Mouse (Mus musculus) fibroblast of lung, adult 2 months (primary cell): ENCODE measurements at regions not wholly inside any gene's neighbourhood (a gene's known extent, or its start where the extent isn't known, plus 50 kb on each side); places are given as distances from the start of the nearest gene placed in this dataset.

Experiments used
- DNase-seq: peaks from one replicate; pipeline ENCODE4 v3.0.0-alpha.2; 2011; ENCODE audit warnings: low read depth

GRCm38 (mm10) chr16:92920947-92921346 lies 95.0 kb upstream of the Runx1 start:
- no peak for DNase-seq

- peak; percentile 49 for DNase-seq
Observed at GRCm38 (mm10) chr16:92917356-92917755, 91.4 kb upstream of the Runx1 start.

- DNase-seq: peak; percentile 54
Observed at GRCm38 (mm10) chr16:92915651-92916050, 89.7 kb upstream of the Runx1 start.

GRCm38 (mm10) chr16:92906873-92907272 lies 80.9 kb upstream of the Runx1 start:
- no peak for DNase-seq

- peak; percentile 86 for DNase-seq
Observed at GRCm38 (mm10) chr16:92905626-92906025, 79.7 kb upstream of the Runx1 start.

GRCm38 (mm10) chr16:92903892-92904473 lies 78.0 kb upstream of the Runx1 start:
- peak; percentile 67 for DNase-seq

GRCm38 (mm10) chr16:92903486-92903885 lies 77.5 kb upstream of the Runx1 start:
- DNase-seq: no peak

GRCm38 (mm10) chr16:92899704-92900103 lies 73.8 kb upstream of the Runx1 start:
- DNase-seq: no peak

GRCm38 (mm10) chr16:92891741-92892140 lies 65.8 kb upstream of the Runx1 start:
- no peak for DNase-seq

- no peak for DNase-seq
Observed at GRCm38 (mm10) chr16:92890713-92891112, 64.8 kb upstream of the Runx1 start.

- no peak for DNase-seq
Observed at GRCm38 (mm10) chr16:92889537-92889936, 63.6 kb upstream of the Runx1 start.

- DNase-seq: no peak
Observed at GRCm38 (mm10) chr16:92886226-92886625, 60.3 kb upstream of the Runx1 start.

GRCm38 (mm10) chr16:92883821-92884272 lies 57.9 kb upstream of the Runx1 start:
- no peak for DNase-seq

- no peak for DNase-seq
Observed at GRCm38 (mm10) chr16:92880356-92881043, 54.6 kb upstream of the Runx1 start.

GRCm38 (mm10) chr16:92878081-92878480 lies 52.1 kb upstream of the Runx1 start:
- no peak for DNase-seq
